Mouse (Mus musculus) olfactory bulb, adult 2 months (tissue): ENCODE measurements around the gene Mrtfa. TPM values are rescaled to one million over a fixed set of nuclear protein-coding genes. Genes with fewer than 3 reads are reported as not detected.

Source experiments
- H3K27ac ChIP-seq: fragments of 200-500 bp; 2 replicates; pipeline ENCODE4 v1.5.1; 2012; ENCODE audit warnings: low read depth, low read length; ENCODE audit not compliant: insufficient read depth
- H3K4me1 ChIP-seq: fragments of 200-500 bp; 2 replicates; pipeline ENCODE4 v1.6.1; 2012; ENCODE audit warnings: low read length; ENCODE audit not compliant: control insufficient read depth, insufficient read depth
- H3K4me3 ChIP-seq: fragments of 200-500 bp; 2 replicates; pipeline ENCODE4 v1.5.1; 2012; ENCODE audit warnings: mild to moderate bottlenecking, low read depth, low read length, moderate library complexity; ENCODE audit not compliant: insufficient read depth
- CTCF ChIP-seq: fragments of 200-500 bp; IDR thresholded peaks from 2 replicates; pipeline ENCODE4 v1.5.1; 2012; ENCODE audit warnings: low read depth, mild to moderate bottlenecking, low read length, moderate library complexity; ENCODE audit not compliant: insufficient read depth
- POLR2A ChIP-seq: fragments of 200-500 bp; IDR thresholded peaks from 2 replicates; pipeline ENCODE4 v1.6.1; 2012; ENCODE audit warnings: mild to moderate bottlenecking, low read depth, low read length, moderate library complexity; ENCODE audit not compliant: insufficient read depth
- WGBS: fragments of 180-500 bp; shearing (Covaris S2); methylation state at CpG from one replicate; pipeline ENCODE4 v1.1.7; 2018; 5-methylcytosine and 5-hydroxymethylcytosine counted together
- polyA plus RNA-seq: library from polyadenylated mRNA; stranded (reverse); fragments of >200 nt; gene quantifications from 2 replicates; pipeline ENCODE4 v1.2.4, GENCODE M21; 2012; ENCODE audit warnings: low replicate concordance; ENCODE audit not compliant: missing spikeins, insufficient read depth, insufficient read length

Mrtfa gene
- polyA plus RNA-seq, 1 experiment, result not detected

DNA sequence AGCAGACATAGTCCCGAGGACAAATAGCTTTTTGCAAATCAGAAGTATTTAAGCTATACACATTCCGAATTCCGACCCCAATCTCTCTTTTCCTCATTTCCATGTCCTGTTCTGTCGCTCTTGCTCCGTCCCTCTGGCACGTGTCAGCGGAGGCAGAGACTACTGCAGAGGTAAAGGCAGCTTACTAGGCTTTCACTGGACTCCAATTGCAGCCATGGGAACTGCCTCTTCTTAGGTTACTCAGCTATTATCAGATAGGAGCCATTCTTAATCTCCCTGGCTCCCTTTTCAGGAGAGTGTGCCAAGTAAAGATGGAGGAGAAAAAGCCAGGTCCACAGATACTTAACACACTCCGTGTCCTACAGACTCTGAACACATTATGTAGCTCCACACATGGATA, 18.3 kb downstream of the Mrtfa start:
- 82% methylated on average over 8 of the region's 8 CpGs for WGBS
- H3K27ac ChIP-seq, result no peak overlapping the region
- H3K4me1 ChIP-seq, result peaks cover 11% of the 10 kb centered on the region
- no peak overlapping the region for H3K4me3 ChIP-seq
- no peak for TF ChIP-seq CTCF
- no peak for TF ChIP-seq POLR2A

DNA sequence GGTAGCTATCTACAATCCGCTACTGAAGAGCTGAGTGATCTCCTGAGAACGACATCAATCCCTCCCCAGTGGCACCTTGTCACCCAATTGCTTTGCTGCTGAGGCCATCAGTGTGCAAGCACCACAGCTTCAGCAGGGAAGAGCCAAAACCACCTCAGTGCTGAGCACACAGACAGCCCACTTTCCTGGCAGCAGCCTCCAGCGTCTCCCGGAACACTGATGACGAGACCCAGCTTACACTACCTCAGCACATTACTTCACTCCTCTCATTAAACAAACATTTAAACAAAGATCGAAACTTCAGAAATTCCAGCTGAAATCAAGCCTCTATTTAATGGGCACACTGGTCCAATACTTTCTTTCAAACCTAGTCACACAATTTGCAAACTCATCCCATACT, 21.8 kb downstream of the Mrtfa start:
- no peak overlapping the region for H3K4me3 ChIP-seq
- 0 out of 2 replicates have a peak, but pooled peaks cover 2% of the 10 kb centered on the region for H3K4me1 ChIP-seq
- 46% methylated on average over 6 of the region's 6 CpGs for WGBS
- H3K27ac ChIP-seq, result no peak overlapping the region
- TF ChIP-seq CTCF (no peak), POLR2A (no peak)

DNA sequence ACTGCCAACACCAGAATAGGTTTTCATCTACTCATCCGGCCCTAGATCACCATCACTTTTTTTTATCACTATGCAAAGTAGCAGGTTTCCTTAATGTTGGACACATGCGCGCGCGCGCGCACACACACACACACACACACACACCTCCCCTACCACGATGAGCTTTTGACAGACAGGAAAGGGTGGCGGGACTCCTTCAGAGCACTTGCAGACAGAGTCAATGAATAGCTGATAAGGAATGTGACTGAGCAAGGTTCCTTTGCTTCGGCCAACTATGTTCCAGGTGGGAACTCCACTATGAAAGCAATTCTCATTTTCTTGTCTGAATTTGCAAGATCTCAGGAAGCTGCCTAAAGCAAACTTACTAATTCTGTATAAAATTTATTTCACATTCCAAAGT, 22.7 kb downstream of the Mrtfa start:
- TF ChIP-seq CTCF (no peak), POLR2A (no peak)
- WGBS, result 94% methylated on average over 10 of the region's 10 CpGs
- H3K4me3 ChIP-seq, result no peak overlapping the region
- H3K4me1 ChIP-seq, result 0 out of 2 replicates have a peak, but pooled peaks cover 2% of the 10 kb centered on the region
- H3K27ac ChIP-seq, result no peak overlapping the region

DNA sequence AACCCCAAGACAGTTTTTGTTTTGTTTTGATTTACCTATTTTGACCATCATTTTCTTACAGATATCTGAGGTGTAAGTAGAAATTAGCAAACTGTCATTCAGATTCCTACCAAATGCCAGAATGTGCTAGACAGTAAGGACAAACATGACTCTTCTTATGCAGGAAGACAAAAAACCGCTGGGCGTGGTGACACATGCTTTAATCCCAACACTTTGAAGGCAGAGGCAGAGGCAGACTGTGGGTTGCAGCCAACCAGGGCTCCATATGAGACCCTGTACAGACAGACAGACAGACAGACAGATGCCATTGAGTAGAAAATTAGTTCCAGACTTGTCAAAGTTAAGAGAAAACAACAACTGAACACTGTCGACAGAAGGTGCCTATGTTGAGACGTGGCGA, 24.3 kb downstream of the Mrtfa start:
- no peak for TF ChIP-seq CTCF
- TF ChIP-seq POLR2A, result no peak
- H3K4me3 ChIP-seq, result no peak overlapping the region
- H3K4me1 ChIP-seq, result 0 out of 2 replicates have a peak, but pooled peaks cover 2% of the 10 kb centered on the region
- H3K27ac ChIP-seq, result no peak overlapping the region
- 93% methylated on average over 5 of the region's 5 CpGs for whole genome bisulfite sequencing

DNA sequence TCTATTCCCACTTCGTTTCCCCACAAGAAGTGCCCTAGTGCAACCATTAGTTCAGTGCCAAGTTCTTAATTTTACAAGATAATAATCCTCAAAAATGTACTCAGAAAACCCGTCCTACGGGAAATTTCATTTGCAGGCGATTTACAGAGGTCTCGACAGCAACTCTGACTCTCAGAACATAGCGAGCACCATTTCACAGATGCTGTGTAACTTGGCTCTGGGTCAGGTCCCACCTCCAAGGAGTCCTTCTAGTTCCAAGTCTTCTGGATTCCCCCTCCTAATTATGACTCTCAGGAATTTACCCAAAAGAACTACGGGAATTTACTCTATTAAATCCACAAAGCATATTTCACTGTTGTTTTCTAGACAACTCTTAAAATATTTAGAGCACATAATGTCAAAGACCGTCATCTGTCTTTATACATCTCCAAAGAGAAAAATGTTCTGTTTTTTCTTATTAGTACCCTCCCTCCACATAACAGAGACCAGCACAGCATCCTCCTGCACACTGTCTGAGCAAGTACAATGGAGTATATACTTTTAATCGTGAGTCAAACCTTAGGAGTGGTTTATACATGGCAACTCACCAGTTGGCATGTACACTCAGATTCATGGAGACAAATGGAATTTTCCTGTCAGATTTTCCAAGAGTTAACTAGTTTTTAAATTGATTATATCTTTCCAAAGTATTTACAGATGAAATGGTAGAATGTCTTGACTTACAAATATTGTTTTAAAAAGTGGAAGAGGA, 25.8 kb downstream of the Mrtfa start:
- Histone ChIP-seq H3K4me3 (no peak overlapping the region), H3K4me1 (0 out of 2 replicates have a peak, but pooled peaks cover 2% of the 10 kb centered on the region), H3K27ac (no peak overlapping the region)
- 36% methylated on average over 9 of the region's 9 CpGs for WGBS
- TF ChIP-seq CTCF (no peak), POLR2A (no peak)

DNA sequence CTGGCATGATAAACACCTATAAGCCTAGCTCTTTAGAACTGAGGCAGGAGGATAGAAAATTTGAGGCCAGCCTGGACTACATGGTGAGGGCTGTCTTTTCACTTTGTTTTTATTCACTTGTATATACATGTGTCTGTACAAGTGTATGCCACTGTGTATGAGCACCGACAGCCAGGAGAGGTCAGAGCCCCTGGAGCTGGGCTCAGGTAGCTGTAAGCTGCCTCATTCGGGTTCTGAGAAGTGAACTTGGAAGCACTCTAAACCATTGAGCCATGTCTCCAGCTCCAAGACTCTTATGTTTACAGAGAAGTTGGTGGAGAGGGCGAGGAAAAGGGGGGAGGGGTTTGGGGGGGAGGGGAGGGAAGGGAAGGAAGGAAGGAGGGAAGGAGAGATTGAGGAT, 29.0 kb downstream of the Mrtfa start:
- Histone ChIP-seq H3K4me1 (peaks cover 3% of the 10 kb centered on the region), H3K4me3 (no peak overlapping the region), H3K27ac (no peak overlapping the region)
- TF ChIP-seq POLR2A (no peak), CTCF (no peak)
- 76% methylated on average over 3 of the region's 3 CpGs for WGBS

DNA sequence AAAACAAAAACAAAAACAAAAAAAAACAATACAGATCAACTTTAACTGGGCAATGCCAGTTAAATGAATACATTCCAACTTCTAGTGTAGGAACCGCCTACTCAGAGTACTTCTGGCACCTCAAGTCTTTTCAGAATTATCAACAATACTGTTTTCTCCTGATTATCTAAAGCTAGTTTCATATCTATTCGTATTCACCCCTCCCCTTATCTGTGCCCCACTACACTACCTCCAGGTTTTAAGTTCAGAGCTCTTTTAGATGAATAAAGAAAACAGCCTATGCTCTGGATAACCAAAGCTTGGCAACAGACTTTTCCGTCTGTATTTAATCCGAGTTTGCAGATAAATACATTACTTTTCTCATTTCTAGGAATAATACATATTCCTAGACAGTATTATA, 29.9 kb downstream of the Mrtfa start:
- 88% methylated on average over 4 of the region's 4 CpGs for WGBS
- peaks cover 3% of the 10 kb centered on the region for H3K4me1 ChIP-seq
- no peak overlapping the region for H3K27ac ChIP-seq
- no peak for TF ChIP-seq POLR2A
- TF ChIP-seq CTCF, result no peak
- no peak overlapping the region for H3K4me3 ChIP-seq

DNA sequence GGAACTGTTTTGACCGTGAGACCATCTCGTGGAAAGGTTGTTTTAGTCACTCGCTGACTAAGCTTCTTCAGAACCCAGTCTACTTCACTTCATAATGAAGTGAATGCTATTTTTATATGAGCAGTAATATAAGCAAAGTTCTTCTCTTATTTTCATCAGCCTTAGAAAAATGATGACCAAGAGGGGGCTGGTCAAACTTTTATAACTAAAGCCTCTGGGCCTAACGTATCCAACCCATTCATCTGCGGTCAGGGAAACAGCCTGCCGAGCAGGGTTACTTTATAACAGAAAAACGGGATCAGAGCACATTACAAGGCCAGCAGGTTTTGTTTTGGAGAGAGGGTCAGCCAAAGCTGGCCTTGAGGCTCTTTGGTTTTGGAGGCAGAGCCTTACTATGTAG, 31.3 kb downstream of the Mrtfa start:
- 78% methylated on average over 7 of the region's 7 CpGs for WGBS
- Histone ChIP-seq H3K27ac (no peak overlapping the region), H3K4me1 (peaks cover 3% of the 10 kb centered on the region), H3K4me3 (no peak overlapping the region)
- TF ChIP-seq POLR2A (no peak), CTCF (no peak)

DNA sequence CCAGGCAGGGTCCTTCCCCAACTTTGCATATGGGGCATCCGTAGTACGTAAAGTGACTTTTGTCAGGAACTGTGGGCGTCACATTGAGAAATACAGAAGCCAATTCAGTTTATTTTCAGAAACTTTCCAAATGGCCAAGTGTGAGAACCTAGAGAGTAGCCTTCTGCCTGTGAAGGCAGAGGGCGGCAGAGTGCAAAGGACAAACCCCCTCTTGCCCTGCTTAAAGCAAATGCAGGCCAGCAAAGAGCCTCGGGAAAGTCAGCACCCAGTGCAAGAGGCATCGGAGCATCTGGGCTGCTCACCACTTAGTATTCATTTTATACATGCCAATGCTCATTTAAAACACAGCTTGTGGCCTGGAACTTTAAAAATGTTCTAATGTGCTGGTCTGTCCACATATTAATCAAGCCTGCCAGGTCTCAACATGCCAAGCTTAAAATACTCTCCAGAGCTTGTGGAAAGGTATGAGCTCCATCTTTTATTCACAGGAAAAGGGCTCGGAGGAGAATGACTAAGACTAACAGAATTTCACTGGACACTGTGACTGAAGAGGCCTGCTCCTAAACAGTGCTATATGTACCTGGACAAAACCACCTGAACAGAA, 31.9 kb downstream of the Mrtfa start:
- no peak for TF ChIP-seq CTCF
- TF ChIP-seq POLR2A, result no peak
- Histone ChIP-seq H3K4me3 (no peak overlapping the region), H3K27ac (no peak overlapping the region), H3K4me1 (peaks cover 3% of the 10 kb centered on the region)
- 71% methylated on average over 7 of the region's 7 CpGs for WGBS

DNA sequence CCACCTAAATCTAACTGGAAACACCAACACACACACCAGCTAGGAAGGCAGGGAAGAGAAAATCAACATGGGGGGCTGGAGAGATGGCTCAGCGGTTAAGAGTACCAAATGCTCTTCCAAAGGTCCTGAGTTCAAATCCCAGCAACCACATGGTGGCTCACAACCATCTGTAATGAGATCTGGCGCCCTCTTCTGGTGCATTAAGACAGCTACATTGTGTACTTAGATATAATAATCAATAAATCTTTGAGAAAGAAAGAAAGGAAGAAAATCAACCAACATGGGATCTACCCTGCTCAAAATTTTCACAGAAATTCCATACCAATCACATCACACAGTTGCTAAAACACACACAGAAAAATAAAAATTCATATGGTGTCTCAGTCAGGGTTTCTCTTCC, 34.1 kb downstream of the Mrtfa start:
- Histone ChIP-seq H3K27ac (no peak overlapping the region), H3K4me3 (no peak overlapping the region), H3K4me1 (peaks cover 3% of the 10 kb centered on the region)
- no peak for TF ChIP-seq CTCF
- no peak for TF ChIP-seq POLR2A
- WGBS, result 83% methylated on average over 2 of the region's 2 CpGs
